Mouse (Mus musculus): ENCODE measurements around the gene Birc2.
A peak's percentile ranks its signal among the peaks of the same experiment; 100 is the strongest.

Birc2 gene

DNA sequence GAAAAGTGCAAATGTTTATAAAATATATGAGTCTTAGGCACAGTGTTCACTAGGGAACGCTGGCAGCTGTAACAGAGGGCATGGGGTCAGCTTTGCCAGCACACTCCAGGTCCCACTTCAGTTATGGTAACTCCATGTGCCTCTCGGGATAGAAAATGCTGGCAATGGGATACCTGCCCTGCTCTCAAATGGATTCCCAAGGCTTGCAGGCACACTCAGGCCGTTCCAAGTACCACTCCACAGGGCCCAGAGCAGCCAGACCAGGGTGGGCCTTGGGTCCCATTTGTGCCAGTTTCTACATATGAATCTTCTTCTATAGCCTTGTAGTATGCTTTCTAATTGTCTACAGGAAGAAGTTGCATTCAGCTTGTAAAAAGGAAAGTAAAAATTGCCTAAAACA lies 51.5 kb downstream of the Birc2 start:
- no peak for DNase-seq (ENCODE audit: low spot score)

DNA sequence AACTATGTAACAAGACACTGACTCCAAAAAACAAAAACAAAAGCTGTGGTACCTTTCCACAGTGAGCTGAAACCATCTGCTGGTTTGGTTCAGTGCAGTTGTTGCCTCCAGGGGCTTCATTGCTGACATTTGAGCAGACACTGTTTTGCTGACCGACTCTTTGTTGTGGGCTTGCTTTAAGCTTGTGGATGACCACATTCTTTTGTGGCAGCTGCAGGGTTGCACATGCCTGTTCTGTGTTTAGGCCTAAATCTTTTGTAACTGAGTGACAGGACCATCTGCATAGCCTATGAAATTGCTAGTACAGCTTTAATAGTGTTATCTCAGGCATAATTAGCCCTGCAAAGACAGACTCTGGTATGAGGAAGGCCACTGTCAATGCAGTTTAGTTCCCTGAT lies 52.2 kb downstream of the Birc2 start:
- peak; percentile 39 for DNase-seq (ENCODE audit: low spot score)

DNA sequence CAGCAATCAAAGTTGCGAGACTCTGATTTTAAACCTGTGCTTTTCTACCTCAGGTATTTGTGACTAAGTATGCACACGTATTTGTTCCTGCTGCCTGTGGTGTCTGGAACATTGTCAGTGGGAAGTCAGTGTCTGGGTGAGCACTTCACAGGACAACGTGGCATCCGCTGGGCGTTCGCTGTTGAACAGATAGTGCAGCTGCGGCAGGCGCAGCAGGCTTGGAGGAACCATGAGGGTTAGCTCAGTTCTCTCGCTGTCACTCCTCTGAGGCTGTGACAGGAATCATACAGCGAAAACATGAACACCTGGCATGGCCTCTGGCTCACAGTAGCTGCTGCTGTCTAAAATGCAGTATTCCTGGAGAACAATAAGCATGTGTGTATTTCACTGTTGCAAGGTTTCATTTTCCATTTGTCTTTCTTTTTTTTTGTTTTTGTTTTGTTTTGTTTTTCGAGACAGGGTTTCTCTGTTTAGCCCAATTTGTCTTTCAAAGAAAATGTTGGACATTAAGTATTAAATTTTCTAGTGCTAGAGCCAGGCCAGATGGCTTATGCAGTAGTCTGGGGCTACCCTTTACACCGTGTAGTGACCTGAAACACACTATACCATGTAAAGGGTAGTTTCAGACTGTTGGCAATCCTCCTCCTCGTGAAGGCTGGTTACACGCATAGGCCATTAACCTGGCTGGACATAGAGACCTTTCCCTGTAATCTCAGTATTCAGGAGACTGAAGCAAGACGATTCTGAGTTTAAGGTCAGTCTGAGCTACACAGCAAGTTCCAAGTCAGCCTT lies 52.8 kb downstream of the Birc2 start:
- no peak for DNase-seq (ENCODE audit: low spot score)

DNA sequence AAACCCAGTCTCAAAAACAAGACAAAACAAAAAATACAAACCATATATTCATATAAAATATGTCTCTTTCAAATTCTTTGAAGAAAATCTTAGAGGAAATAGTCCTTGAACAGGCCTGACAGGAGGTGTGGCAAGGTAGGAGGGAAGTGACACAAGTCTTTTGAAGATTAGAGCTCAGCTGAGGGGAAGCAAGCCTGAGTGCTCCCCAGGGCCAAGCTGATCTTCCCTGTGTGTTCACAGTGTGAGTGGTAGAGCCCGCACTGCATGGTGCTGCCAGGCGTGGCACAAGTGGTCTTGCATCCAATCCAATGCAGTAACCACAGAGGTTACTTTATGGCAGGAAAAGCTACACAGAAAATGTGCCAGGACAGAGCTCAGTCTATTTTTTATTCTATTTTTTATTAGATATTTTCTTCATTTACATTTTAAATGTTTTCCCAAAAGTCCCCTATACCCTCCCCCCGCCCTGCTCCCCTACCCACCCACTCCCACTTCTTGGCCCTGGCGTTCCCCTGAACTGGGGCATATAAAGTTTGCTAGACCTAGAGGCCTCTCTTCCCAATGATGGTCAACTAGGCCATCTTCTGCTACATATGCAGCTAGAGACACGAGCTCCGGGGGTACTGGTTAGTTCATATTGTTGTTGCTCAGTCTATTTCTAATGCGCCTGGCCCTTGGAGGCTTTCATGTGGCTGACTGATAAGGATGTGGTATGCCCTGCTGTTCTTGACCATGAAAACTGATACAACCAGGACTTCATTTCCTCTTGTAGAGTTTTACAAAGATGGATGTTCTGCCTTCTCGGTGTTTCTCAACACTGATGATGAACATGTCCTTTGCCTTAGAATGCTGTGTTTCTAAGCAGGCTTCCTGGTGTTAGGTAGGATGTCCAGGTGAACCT lies 56.4 kb downstream of the Birc2 start:
- DNase-seq (ENCODE audit: low spot score), result no peak

DNA sequence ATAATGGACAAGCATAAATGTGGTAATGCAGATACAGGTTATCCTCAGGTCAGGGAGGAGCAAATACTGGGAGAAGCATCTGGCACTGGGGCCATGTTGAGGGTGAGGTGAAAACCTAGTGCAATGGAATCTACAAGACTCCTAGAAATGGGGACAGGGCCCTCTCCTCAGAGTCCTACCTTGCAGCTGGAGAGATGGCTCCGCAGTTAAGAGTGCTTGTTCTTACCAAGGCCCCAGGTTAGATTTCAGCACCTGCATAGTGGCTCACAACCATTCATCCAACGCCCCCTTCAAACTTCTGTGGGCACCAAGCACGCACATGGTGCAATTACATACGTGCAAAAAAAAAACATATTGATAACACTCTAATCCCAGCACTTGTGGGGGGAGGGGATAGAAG lies 57.1 kb downstream of the Birc2 start:
- no peak for DNase-seq (ENCODE audit: low spot score)

DNA sequence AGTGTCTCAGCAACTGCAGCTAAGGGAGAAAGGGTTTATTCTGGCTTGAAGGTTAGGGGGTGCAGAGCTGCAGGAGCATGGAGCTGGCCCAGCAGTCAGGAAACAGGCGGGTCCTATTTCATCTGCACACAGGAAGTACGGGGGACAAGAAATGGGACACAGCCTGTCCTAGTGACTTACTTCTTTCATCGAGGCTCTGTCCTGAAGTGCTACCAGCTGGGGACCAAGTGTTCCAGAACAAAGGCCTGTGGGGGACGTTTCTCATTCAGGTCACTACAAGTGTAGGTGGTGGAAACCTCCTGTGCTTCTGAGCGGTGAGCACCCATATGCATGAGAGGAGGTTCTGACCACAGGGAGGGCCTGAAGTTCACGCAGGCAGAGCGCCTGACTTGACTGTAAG lies 58.1 kb downstream of the Birc2 start:
- no peak for DNase-seq (ENCODE audit: low spot score)

DNA sequence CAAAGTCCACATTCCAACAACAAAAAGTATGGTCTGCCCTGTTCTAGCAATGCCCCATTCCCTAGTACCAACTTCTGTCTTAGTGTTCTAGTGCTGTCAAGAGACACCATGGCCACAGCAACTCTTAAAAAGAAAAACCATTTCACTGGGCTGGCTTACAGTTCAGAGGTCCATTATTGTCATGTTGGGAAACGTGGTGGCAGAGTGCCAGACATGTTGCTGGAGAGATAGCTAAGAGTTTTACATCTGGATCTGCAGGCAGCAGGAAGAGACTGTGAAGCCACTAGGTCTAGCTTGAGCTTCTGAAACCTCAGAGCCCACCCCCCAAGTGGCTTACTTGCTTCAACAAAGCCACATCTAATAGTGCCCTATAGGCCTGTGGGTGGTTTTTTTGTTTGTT lies 59.2 kb downstream of the Birc2 start:
- DNase-seq (ENCODE audit: low spot score), result no peak

DNA sequence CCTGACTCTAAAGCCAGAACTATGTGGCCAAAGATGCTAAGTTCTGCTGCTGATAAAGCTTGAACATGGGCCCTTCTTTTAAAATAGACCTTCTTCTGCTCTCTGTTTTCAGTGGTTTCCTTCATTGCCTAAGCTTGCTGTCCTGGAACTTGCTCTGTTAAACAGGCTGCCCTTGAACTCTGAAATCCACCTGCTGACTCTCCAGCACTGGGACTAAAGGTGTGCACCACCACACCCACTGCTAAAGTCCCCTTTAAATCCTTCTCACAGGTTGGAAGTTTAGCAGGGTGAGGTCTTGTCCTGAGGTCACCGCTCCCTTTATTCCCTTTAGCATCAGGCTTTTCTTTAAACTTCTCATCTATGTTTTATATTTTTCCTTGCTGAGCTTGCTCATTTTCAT lies 59.9 kb downstream of the Birc2 start:
- no peak for DNase-seq (ENCODE audit: low spot score)

DNA sequence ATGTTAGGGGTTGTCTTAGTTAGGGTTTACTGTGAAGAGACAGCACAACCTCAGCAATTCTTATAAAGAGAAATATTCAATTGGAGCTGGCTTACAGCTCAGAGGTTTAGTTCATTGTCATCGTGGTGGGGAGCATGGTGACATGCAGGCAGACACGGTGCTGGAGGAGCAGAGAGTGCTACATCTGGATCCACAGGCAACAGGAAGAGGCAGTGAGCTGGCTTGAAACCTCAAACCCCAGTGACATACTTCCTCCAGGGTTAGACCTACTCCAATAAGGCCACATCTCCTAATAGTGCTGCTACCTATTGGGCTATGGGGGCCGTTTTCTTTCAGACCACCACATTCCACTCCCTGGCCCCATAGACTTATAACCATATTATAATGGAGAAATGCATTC lies 60.9 kb downstream of the Birc2 start:
- no peak for DNase-seq (ENCODE audit: low spot score)

DNA sequence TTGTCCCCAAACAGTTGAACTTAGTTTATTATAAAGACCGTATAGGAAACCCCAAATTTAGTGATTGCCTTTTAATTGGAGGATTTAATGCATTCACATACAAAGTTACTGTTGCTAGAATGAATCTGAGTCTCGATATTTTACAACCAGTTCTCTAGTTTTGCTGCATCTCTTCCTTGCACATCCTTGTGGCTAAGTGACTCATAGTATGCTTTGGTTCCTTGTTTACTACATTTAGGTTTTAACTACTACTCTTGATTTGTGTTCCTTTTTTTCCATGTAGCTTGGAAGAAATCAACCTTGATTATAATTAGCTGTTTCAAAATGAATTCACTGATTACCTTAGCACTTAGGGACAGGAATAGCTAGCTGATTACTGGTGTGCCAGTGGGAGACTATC lies 61.9 kb downstream of the Birc2 start:
- no peak for DNase-seq (ENCODE audit: low spot score)

DNA sequence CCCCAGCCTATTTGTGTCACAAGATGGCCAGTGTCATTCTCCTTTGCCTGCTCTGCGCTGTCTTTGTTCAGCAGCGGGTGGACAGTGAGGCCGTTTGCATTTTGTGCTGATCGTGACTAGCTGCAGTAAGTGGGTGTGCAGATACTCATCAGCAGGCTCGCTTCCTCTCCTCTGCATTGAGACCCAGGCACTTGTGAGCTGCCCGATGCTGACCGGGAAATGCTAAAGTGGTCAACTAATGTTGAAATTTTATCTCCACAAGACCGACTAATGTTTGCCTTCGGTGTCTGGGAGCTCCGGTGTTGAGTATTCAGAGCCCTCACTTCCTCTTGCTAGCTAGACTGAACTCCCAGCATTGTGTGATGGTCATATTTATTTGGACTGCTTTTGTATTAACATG lies 62.3 kb downstream of the Birc2 start:
- DNase-seq (ENCODE audit: low spot score), result no peak

DNA sequence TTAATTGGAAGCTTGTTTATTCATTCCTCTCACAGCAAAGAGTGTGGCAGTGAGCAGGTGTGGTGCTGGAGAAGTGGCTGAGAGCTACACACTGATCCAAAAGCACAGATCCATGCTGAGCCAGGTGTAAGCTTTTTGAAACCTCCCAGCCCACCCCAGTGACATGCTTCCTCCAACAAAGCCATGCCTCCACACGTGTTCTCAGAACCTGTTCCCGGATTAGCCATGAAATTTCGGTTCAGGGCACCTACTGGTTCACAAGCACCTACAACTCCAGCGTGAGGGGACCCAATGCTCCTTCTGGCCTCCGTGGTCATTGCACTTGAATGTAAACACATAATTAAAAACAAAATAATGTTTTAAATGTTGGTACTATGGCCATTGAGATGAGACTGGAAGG lies 63.2 kb downstream of the Birc2 start:
- no peak for DNase-seq (ENCODE audit: low spot score)

DNA sequence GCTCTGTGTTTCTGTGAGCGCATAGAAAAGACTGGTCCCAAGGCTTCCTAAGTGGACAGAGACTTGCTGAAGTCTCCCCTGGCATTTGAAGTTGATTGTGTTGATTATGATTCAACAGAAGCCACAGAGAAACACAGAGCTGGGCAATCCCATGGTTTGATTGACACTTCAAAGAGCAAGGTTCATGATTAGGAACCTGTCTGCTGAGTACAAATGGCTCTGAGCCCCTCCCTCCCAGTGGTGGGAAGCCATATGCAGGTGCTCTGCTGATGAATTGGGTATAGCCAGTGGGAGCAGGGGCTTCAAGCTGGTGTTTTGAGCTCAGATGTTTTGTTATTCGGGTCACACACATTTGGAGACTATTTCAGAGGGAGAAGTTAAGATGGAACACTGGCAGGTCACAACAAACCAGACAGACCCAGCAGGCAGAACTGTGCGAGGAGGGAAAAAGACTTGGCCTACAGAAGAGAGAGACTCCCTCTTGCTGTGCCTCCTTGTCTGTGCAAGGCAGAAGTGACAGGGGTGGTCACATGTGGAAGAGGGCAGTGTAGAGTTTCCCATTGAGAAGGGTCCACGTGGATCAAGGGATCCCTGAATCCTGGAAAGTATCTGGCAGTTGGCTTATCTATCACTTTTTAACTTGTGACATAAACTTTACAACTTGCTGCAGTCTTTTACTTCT lies 64.0 kb downstream of the Birc2 start:
- no peak for DNase-seq (ENCODE audit: low spot score)

DNA sequence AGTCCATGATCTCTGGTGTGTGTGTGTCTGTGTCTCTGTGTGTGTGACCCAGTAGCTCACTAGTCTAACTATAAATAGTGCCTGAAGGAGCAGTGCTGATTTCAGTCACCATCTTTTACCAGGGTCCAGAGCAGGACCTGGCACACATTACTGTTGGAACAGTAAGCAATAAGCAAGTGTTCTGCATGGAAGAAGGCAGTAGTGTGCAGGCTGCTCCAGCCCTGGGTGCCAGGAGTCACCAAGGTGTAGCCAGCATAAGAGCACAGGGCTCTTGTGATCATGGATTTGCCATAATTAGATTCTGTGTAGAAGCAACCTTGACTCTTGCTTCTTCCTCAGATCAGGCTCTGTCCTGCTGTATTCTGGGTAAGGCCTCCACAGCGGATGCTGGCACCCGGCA lies 64.5 kb downstream of the Birc2 start:
- DNase-seq (ENCODE audit: low spot score), result no peak

DNA sequence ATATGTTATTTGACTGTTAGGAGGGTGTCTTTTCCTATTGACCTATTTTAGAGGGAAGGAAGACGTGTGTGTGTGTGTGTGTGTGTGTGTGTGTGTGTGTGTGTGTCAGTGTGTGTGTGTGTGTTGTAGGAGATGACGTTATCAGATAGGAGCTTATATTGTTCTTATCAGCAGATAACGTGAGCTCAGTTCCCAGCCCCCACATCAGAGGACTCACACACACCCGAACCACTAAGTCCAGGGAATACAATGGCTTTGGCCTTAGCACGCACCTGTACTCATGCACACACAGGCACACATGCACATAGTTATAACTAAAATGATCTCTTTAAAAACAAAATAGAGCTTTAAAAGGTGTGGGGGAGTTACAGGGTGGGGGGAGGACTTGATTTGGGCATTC lies 67.4 kb downstream of the Birc2 start:
- DNase-seq (ENCODE audit: low spot score), result no peak

DNA sequence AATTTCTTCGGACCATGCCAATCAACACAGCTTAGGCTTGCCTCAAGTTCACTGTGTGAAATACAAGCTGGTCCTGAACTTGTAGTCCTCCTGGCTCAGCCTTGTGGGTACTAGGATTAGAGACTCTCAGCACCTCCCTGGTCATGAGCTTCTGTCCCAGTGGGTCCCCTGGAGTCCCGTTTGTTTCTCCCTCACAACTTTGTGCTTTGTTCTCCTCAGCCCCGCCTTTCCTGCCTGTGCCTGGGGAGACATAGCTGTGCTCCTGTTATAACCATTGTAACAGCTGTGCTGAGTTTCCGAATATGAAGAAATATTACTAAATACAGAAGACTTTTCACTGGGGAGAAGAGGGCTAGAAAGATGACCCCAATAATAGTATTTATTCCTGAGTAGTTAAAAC lies 67.8 kb downstream of the Birc2 start:
- no peak for DNase-seq (ENCODE audit: low spot score)

Measured in embryo, embryonic 10.5 days (tissue).